Mouse (Mus musculus) left cerebral cortex, postnatal 36 days (tissue): ENCODE measurements at regions not wholly inside any gene's neighbourhood (a gene's known extent, or its start where the extent isn't known, plus 50 kb on each side); places are given as distances from the start of the nearest gene placed in this dataset.

ENCODE experiments used
- DNase-seq, 2 experiments: peaks; one replicate each; pipeline ENCODE4 v3.0.0; 2021 to 2022; ENCODE audit warnings: low spot score in 2 of 2, mixed read lengths in 1 of 2
- intact Hi-C: fragments of 180-260 bp; cut with DNase I; formaldehyde crosslinking; loops from one replicate; pipeline ENCODE4 v1.15.1; 2025

- no peak for DNase-seq
- intact Hi-C loops: no loop called here
These were observed 216.3 kb upstream of the Tll1 start for GRCm38 (mm10) chr8:64422200-64422849.

- no peak for DNase-seq
- intact Hi-C loops: no loop called here
These were observed 215.6 kb upstream of the Tll1 start for GRCm38 (mm10) chr8:64421502-64422199.

DNA sequence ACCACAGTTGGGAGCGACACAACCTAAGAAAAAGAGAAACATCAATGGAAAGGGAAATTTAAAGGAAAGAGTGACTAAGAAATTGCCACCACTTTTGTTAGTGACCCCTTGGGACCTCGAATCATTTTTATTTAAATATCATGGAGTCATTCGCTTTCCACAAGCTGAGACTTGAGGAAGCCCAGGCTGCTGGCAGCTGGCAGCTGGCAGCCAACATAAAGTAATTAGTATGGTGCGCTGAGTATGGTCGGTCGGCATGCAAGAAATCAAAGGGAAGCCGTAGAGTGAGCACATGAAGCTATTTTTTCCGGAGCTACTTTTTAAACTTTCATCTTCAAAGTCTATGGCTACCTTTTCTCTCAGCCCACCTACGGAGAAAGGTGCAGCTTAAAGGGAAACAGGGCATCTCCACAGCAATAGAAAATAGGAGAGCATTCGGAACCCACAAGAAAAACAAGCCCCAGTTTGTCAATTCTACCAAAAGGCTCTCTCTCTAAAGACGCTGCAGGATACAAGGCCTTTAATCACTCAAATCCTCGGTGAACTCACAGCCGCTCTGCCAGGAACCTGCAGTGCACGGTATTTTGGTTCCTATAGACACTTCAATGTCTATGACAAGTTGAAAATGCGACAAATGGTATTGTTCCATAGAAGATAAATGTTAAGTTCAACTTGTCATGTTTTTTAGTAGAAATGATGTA is 206.6 kb upstream of the Tll1 start:
- intact Hi-C loops: no loop called here
- no peak for DNase-seq

DNA sequence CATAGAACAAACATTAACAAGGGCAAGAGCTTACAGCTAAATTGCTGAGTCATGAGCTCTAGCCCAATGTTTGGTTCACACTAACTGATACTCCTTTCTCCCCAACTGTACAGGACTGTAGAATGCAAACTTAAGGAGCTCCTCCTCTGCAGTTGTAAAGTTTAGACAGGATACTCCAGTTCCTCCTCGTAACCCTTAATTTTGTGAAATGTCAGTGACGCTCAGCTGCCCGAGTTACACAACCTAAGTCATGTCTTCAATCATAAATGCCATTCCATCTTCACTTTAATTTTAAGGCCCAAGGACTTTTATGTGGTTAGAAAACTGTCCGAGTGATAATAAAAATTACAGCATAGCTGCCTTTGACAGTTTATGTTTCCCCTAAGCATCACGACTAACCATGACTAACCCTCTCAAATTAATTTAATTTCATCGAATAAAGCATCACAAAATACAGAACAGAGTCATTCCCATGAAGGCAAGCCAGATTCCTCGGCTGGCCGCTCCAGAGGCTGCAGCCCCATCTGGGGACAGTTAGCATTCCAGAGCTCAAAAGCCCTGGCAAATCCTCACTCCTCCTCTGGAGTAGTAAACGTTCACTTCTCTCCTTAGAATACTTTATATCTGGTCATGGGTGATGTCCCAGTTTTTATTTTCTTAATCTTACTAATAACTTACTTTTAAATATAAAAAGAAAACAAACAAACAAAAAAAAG is 200.9 kb upstream of the Tll1 start:
- intact Hi-C loops: no loop called here
- DNase-seq: no peak

DNA sequence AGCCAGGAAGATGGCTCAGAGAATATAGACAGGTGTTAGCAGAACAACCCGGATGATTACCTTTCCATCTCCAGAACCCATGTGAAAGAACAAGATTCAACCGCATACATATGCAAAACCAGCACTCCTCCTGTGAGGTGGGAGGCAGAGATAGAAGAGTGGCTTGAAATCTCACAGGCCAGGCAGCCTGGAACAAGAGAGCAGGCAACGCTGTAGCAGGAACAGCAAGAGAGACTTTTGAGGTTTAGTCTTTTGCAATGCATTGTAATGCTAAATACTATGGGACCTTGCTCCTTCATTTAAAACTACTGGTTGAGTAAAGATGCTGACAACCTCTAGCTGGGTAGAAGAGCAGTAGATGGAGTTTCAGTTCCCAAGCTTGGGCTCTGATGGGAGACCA is 193.5 kb upstream of the Tll1 start:
- DNase-seq: no peak
- intact Hi-C loops: no loop called here

- DNase-seq: no peak
- intact Hi-C loops: no loop called here
These were observed 191.8 kb upstream of the Tll1 start for GRCm38 (mm10) chr8:64397876-64398275.

DNA sequence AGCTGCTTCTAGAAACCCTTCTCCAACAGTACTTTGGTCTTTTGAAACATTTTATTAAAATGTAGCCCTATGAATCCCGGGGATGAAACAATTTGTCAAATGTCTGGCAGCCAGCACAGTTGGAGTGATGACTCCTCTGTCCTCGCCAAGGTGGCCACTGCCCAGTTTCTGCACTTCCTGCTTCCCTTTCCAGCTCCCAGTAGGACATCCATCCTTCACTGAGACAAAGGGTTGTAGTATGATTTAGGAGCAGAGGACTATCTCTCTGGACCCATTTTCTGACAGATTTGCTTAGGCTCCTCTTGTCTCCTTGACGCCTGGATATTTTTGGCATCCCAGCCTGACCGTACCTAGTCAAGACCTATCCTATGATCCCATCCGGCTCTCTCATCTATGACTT is 189.7 kb upstream of the Tll1 start:
- intact Hi-C loops: no loop called here

GRCm38 (mm10) chr8:64389488-64389887 is 183.4 kb upstream of the Tll1 start:
- DNase-seq: no peak

More for the DNA sequence above, 189.7 kb upstream of the Tll1 start:
- no peak for DNase-seq

GRCm38 (mm10) chr8:64388299-64388698 is 182.2 kb upstream of the Tll1 start:
- no peak for DNase-seq

More at GRCm38 (mm10) chr8:64389488-64389887, 183.4 kb upstream of the Tll1 start:
- intact Hi-C loops: no loop called here

GRCm38 (mm10) chr8:64379732-64380349 is 173.8 kb upstream of the Tll1 start:
- intact Hi-C loops: no loop called here
- DNase-seq: no peak

More at GRCm38 (mm10) chr8:64388299-64388698, 182.2 kb upstream of the Tll1 start:
- intact Hi-C loops: no loop called here

DNA sequence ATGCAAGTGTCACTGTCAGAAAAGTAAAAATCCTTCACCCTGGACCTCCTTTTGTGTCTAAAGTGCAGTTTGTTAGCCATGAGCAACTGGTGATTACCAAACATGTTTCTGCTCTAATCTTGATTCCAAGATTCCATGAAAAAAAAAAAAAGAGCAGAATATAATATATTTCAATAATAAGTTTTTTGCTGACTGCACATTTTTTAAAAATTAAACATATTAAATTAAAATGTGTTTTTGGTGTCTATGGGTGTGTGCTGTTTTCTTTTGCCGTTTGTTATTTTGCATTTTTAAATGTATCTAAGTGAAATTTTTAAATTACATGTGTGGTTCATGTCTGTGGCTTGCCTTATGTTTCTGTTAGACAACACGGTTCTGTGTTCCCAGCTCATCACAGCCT is 171.8 kb upstream of the Tll1 start:
- intact Hi-C loops: no loop called here
- no peak for DNase-seq

GRCm38 (mm10) chr8:64375509-64375908 is 169.4 kb upstream of the Tll1 start:
- DNase-seq: no peak
- intact Hi-C loops: no loop called here

- intact Hi-C loops: no loop called here
- DNase-seq: no peak
These were observed 168.9 kb upstream of the Tll1 start for GRCm38 (mm10) chr8:64374980-64375379.

DNA sequence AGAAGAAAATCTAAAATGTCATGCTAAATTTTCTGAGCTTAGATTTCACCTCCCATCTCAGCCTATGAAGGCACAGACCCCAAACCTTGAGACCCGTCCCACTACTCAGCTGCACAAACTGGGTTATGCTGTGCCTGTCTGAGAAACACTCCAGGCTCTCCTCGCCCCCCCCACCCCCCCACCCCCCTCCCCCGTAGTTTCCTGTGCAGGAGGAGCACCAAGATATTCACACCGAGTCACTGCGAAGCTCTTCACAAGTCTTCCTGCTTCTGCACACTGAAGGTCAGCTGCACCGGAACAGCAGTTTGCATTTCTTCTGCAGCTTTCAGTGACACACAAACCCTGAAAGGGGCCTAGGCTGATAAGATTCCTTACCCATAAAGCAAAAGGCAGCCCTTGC is 163.9 kb upstream of the Tll1 start:
- intact Hi-C loops: no loop called here
- DNase-seq: no peak

- intact Hi-C loops: no loop called here
- DNase-seq: no peak
These were observed 161.8 kb upstream of the Tll1 start for GRCm38 (mm10) chr8:64367906-64368305.

DNA sequence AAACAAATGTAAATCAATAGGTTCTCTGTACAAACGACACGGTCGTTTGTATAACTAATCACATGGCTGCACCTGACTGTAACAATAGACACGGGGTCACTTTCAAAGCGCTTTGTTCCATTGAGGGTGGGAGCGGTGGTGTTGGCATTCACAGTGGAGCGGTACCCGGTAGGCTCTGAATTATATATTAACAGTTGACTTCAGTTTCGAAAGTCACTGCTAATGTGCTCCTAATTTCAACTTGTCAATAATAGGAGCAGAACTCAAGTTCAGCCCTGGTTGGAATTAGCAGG is 160.8 kb upstream of the Tll1 start:
- intact Hi-C loops: no loop called here

DNA sequence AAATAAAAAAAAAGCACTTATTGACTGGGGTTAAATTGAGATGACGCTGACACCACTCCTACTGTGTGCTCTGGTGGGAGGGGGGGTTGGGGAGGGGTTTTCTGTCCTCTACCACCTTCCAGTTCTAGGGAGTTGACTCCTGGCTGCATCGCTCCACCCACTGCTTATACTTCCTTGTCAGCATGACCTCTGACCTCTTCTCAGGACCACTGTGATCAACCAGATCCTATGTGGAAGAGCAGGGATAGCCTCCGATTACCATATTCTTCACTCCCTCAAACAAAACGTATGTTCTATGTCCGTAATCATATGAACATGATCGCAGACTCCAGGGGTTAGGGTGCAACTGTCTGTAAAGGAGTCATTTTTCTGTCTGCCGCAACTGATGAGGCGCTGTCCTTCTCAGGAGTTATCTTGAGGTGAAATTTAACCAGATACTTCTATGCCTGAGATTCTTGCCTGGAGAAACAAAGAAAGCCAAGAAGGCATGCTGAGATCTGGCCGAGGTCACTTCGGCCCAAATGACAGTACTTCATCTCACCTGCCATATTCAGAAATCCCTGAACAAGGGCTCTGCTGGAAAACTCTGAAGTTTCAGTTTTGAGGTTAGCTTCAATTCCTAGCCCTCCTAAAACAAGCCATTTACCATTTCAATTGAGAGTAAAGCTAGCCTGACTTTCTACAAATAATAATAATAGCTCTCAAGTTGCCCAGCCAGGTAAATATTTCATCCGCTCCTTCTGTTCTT is 160.3 kb upstream of the Tll1 start:
- DNase-seq: no peak
- intact Hi-C loops: no loop called here

More for the DNA sequence above, 160.8 kb upstream of the Tll1 start:
- no peak for DNase-seq

DNA sequence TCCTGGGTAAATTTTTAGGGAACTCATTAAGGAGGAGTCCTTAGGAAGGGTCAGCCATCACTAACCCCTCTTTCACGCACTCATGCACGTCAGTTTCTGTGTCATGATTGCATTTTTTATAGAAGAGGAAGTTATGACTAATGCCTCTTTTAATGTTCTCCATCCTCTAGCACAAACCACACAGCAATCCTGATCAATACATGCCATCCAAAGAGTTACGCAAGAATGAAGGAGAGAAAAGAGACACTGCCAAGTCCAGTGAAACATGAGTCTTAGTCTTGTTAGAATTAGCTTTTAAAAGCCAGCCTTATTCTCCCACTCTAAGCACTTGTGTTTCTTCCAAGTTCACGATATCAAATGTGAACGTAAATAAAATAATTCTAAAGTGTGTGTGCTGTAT is 151.0 kb upstream of the Tll1 start:
- intact Hi-C loops: no loop called here
- no peak for DNase-seq

- DNase-seq: no peak
- intact Hi-C loops: no loop called here
These were observed 142.1 kb upstream of the Tll1 start for GRCm38 (mm10) chr8:64348082-64348646.
